Mouse (Mus musculus) adrenal gland (tissue): ENCODE data around the gene Gnb1l.
"Not testable (repeated sequence)": the region's sequence is repeated elsewhere in the genome, so short reads cannot be mapped to it uniquely, and the experiment has no call there.

Experiments
- intact Hi-C: fragments of 180-260 bp; cut with DNase I; formaldehyde crosslinking; loops from one replicate; pipeline ENCODE4 v1.15.1; 2025

Gene Gnb1l

DNA sequence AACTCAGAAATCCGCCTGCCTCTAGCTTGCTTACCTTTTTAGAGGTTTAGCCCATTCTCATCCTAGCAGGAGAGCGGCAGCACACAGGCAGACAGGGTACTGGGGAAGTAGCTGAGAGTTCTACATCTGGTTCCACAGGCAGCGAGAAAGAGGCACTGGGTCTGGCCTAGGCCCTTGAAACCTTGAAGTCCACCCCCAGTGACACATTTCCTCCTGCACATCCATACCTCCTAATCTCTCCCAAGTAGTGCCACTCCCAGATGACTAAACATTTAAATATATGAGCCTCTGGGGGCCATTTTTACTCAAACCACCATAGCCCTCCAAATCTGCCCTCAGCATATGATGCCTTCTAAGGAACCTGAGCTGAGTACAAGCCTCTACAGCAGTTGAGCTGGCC lies 16.1 kb upstream of the Gnb1l start:
- intact Hi-C loops: no loop called here

DNA sequence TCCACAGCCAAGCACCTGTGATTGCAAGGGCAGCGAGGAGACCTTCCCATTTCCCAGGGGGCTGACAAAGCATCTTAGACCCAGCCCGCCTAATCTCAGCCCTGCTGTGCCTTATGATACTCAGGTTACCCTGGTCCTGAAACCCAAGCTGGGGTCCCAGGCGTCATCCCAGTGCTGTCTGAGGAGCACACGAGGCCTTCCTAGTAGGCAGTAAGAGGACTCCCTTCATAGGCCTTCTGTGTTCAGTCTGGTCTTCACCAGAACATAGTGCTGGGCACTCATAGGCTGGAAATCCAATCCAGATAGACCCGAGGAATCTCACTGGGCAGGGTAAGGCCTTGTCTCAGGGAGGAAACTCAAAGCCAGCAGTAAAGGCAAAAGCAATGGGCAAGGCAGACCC lies 14.7 kb upstream of the Gnb1l start:
- intact Hi-C loops: no loop called here

DNA sequence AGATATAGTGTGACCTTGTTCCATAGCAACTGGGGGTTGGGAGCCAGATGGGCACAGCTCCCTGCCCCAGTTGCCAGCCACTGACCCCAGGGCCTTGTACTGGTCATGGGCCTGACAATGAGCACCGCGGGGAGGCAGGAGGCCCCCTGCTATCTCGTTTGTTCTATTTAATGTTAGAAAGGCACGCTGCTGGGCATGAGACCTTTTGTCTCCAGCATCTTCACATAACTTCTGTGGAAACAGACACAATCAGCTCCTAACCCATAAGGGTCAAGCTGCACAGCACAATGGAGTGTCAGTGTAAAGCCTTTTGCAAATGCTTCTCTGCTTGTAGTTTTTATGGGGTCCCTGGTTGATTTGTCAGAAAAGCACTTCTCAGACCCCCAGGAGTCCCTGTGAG lies 14.1 kb upstream of the Gnb1l start:
- intact Hi-C loops: no loop called here

DNA sequence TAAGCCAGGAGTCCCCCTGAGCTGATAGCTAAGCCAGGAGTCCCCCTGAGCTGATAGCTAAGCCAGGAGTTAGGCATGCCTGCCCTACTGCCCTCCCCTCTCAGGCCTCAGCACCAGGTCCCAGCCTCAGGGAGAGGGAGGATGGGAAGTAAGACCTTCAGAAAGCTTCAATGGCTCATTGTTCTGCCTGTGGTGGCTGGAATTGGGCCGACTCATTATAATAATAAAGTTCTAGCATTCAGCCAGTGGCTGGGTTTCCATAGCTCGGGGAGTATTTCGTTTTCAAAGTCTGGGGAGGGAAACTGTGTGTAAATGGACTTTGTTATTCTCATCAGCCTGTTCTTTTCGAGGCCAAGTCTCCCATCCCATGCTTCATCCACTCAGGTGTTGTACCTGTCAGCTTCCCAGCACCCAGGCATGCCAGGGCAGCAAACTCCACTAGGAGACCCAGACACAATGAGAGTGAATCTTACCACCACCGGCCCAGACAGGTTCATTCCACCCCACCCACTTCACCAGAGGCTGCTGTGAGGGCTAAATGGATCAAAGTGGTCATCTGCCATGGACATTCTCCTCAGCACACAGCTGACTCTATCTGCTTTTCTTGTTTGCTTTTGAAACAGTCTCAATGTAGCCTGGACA lies 13.6 kb upstream of the Gnb1l start:
- intact Hi-C loops: no loop called here

DNA sequence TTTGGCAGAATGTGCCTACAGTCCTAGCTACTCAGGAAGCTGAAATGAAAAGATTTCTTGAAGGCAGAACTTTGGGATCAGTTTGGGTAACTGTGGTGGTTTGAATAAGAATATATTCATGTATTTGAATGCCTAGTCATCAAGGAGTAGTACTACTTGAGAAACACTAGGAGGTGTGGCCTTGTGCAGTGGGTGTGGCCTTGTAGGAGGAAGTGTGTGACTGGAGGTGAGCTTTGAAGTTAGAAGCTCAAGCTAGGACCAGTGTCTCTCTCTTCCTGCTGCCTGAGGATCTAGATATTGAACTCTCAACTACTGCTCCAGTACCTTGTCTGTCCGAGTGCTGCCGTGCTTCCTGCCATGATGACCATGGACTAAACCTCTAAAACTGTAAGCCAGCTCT lies 12.4 kb upstream of the Gnb1l start:
- intact Hi-C loops: no loop called here

DNA sequence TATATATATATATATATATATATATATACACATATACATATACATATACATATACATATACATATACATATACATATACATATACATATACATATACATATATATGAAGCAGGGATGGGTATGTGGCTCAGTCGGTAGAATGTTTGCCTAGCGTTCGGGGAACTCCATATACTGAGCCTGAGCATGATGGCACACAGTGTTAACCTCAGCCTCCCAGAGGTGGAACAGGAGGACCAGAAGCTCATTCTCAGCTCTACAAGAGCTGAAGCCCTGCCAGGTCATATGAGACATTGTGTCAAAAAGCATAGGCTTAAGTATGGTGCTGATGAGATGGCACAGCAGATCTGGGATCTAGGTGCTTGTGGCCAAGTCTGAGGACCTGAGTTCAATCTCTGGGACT lies 8.2 kb upstream of the Gnb1l start:
- intact Hi-C loops: no loop called here

DNA sequence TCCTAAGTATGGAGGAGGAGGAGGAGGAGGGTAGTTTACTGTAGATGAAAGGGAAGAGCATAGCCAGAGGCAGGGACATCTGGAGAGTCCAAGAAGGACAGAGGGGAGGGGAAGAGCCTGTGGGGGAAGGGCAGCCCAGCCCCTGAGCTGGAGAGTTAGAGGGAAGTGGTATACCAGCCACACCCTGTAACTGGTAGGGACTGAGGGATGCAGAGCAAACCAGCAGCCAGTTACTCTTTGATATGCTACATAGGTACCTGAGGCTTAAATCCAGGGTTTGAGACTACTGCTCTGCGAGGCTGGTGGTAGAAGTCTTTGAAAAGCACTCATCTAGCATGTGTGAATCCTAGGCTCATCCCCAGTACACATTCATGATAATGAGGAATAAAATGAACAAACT lies 7.6 kb upstream of the Gnb1l start:
- intact Hi-C loops: no loop called here

DNA sequence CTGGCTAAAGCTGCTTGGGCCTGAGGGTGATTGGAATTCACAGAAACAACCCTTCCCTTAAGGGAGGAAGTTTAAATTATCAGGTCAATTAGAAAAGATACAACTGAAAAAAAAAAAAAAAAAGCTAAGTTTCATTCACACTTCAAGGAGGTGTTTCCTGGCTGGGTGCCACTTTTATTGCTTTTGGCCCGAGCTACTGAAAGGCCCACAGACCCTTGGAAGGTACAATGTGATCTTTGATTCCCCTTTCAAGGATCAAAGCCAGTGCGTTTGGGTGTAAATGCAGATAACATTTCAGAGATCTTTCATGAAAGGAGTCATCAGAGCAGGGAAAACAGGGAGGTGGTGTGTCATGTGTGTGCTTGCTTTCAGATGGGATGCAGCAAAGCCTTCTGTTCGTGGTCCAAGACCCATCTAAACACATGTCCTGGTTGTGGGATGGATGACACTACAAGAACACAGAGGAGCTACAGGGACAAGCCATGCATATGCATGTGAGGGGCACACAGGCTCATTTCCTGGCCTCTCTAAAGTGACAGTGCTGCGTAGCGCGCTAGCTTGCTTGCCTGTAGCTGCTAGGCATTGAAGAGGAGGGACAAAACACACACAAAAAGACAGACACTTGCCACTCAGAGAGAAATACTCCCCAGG lies 523 bp upstream of the Gnb1l start:
- intact Hi-C loops: loop anchor here (5.0 kb wide), 1 partner anchor 56 kb away; no protein-coding TSS in a partner anchor

DNA sequence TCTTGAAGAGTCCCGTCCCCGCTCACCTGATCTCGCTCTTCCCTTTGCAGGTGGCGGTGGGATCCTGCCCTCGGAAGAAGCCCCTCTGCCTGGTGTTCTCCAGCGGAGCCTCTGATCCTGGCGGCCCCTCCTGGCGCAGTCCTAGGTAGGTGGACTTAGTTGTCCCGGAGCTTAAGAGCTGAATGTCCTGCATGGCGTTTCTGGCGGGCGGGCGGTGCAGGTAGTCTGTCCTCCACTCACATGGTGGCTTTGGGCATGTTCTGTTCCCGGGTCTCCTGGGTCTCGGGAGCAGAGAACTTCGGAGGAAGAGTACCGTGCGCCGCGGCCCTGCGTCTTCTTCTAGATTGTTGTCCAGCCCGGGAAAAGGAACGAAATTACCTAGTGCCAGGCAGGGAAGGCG lies 483 bp downstream of the Gnb1l start:
- intact Hi-C loops: loop anchor here (5.0 kb wide), 1 partner anchor 57 kb away; no protein-coding TSS in a partner anchor

DNA sequence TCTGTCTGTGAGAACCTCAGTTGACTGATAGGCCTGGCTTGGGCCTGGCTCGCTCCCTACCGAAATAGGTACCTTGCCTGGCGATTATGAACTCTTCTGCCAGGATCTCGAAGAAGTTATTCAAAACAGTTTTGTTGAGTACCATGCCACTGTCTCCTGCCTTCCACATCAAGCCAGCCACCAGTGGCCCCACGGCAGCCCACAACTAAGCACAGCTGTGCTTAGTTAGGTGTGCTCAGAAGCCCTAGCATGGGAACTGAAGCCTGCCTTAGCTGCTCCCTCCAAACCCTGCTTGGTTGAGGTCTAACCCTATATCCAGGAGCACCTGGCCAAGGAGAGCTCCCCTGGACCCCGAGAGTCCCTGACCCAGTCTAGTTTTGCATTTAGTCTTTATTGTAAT lies 3.0 kb downstream of the Gnb1l start:
- intact Hi-C loops: no loop called here

DNA sequence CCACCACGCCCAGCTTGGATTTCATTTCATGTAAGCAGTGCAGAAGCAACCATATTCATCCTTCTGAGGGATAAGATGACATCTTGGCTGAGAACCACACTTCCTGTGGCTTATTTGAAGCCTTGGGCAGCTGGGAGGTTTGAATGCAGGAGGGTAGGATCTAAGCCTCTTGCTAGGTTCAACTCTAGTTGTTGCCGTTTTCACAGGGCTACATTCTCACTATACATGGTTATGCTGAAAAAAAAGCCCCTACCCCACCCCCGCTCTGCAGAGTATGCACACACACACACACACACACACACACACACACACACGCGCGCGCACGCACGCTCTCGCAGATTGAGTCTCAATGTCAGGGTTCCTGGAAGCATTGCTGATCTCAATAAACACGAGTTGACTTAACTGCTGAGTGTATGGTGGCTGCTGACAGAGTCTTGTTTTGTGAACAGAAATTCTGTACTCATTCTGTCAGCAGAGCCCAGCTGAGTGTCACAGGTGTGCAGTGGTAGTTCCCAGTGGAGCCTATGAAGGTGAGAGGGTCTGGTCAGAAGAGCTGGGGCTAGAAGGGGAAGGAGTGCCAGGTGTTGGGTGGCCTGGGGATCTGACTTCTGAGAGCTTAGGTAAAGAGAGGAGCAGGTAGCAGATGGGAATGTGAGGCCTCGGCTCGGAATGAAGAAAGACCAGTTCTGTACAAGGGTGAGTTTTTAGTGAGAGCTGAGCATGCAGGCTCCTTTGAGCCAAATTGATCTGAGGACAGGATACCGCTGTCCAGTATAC lies 5.2 kb downstream of the Gnb1l start:
- intact Hi-C loops: no loop called here

DNA sequence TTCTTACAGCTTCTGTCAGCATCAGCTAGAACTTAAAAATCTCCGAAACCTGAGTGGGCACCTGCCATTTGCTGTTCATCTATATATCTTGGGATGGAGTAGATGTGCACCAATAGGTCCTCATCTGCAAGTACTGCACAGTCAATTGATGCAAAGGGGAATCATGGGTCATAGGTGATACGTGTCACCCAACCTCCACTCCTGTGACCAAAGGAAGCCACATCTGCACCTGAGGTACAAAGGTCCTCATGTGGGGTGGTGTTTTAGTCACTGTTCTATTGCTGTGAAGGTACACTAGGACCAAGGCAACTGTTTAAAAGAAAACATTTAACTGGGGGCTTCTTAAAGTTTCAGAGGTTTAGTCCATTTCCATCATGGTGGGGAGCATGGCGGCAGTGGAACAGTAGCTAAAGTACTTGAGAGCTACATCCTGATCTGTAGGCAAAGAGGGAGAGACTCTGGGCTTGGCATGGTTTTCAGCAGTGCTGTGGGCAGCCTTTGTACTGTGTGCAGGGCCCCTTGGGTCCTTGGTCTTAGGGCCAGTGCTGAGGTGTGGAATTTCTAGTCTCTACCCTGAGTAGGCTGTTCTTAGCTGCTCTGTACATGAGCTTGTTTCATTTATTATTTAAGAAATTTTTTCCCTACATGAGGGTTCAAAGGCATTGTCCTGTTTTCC lies 8.1 kb downstream of the Gnb1l start:
- intact Hi-C loops: no loop called here

DNA sequence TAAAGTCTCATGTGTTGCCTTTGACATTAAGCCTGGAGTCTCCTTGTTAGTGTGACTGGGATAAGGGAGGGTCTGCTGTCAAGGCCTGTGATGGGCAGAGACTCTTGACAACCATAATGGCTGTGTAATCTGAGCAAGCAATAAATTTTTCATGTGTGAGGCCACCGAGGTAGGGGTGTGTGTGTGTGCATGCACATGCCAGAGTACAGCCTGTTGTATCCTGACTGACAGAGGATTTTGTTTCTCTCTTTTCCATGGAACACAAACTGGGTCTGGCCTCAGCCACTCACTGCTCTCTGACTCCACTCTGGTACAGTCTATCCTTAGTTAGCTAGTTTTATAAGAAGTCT lies 8.7 kb downstream of the Gnb1l start:
- intact Hi-C loops: no loop called here

DNA sequence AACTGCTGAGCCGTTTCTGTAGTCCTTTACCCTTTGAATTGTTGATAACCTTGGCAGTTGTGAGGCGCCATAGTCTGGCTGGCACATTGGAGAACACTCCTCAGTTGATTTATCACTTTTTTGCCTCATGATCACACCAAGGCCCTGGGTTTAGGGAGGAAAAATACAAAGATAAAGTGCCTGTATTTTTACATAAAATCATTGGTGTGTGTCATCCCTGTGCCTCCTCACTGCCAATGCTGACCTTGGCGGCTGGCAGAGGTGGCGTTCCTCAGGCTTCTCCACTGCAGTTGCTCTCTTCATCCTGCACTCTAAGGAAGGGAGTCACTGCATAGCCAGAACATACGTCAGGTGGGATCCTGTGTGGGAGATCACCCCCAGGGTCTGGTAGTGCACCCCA lies 13.2 kb downstream of the Gnb1l start:
- intact Hi-C loops: no loop called here

DNA sequence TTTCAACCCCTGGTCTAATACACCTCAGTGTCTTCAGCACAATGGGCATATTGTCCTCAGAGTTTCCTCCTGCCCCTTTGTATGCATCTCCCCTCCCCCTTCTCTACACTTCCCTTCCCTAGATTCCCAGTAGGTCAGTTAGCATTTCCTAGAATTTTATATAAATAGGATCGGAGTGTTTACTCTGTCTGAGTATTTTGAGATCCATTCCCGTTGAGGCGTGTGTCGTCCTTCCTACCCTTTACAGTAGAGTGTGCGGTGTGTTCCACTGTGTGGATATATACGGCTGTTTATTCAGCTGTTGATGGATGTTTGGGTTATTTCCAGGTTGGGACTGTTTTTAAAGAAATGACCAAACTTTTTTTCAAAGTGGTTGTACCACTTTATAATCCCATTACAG lies 15.0 kb downstream of the Gnb1l start:
- intact Hi-C loops: no loop called here

DNA sequence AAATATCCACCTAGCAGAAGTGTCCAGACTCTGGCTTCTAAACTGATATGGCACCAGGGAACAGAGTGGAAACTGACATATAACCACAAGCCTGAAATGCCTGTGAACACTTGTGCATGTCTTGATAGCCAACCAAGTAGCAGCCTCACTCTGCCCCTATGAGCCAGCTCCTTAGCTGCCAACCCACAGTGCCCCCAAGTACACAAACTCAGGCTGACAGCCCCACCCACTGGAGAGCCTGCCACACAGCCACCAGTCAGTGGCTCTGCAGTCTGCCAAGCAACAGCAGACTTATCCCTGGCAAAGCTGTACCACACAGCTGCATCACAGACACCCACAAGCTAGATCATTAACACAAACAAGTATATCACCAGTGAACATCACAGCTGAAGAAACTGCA lies 19.6 kb downstream of the Gnb1l start:
- intact Hi-C loops: no loop called here

DNA sequence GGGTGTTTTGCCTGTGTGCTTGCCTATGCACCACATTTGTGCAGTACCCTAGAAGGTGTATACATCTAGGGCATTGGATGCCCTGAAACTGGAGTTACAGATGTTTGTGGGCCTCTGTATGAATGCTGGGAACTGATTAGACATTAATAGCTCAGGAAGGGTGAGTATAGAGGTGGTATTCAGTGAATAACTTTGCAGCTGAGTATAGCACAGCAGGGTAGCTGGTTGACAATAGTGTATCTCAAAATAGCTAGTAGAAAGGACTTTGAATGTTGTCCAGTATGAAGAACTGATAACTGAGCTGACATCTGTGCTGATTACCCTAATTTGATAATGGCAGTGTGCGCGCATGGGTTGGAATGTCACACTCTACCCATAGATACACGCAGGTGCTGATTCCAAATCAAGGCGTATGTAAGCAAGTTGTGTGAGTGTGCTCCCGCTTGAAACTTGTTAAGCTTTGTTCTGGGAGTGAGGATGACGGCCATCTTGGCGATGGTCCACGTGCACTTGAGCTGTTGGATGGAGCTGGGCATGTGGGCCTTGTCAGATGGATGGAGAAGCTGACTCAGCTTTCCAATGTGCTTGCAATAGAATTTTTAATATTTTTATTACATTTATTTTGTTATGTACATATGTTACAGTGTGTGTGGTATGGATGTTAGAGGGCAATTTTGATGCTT lies 25.2 kb downstream of the Gnb1l start:
- intact Hi-C loops: no loop called here

DNA sequence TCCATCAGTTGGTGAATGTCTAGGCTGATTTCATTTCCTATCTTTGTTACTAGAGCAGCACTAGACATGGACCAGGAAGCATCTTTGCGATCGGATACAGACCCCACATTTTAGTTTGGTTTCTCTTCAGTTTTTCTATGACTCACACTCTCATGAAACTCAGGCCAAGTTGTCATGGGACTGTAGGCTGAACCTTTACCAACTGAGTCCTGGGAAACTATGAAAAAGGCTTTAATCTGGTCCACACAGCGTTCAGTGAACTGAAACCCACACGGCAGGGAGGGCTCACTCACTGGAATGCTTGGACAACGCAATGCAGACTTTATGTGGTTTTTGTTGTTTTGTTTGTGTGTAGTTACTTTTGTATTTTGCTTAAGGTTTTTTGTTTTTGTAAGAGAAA lies 30.1 kb downstream of the Gnb1l start:
- intact Hi-C loops: no loop called here

DNA sequence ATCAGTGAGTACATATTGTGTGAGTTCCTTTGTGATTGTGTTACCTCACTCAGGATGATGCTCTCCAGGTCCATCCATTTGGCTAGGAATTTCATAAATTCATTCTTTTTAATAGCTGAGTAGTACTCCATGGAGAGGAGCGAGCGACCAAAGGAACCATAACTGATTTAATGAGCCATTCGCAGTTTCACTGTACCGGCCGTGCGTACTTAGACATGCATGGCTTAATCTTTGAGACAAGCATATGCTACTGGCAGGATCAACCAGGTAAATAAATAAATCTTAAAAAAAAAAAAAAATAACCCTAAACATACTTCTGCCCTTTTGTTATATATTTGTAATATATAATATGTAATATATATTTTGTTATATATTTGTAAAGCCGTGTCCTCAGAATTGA lies 34.5 kb downstream of the Gnb1l start:
- intact Hi-C loops: not testable (repeated sequence)

DNA sequence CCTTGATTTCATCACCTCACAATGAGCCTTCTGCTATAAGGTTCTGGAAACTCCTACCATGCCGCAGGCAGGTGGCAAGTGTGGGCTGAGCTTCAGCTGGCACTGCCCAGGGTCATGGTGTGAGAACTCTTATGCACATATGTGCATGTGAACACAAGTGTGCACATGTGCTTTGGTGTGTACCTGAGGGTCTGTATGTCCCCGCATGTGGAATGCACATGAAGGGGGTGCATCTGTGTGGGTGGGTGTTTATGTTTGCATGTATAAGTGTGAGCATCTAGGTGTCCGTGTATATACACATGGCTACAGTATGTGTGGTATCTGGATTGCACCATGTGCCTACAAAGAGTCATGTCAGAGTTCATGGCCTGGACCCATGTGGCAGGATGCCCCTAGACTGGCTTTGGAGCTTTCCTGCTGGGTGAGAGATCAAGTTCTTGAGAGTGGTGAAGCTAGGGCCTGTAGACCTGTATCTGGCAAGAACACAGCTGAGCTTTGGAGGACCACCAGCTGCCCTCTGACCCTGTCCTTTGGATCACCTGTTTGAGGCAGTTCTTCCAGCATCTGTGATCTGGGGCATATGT lies 39.0 kb downstream of the Gnb1l start:
- intact Hi-C loops: no loop called here

DNA sequence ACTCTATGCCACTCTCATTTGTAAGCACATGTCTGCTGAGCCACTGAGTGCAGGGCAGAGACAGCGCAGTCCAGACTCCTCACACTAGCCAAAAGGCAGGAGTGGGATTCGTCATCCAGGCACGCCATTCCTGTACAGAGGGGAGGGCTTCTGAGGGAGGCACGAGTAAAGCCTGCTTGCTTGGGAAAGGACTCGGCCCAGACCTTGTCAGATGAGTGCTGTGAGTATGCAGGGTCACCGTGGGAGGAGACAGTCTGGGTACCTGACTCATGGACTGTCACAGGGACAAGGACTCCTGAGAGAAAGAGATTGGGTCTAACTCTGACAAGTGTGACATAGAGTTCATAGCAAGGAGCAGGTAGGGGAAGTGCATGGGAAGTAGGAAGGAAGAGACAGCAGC lies 40.8 kb downstream of the Gnb1l start:
- intact Hi-C loops: no loop called here
